Mouse (Mus musculus) small intestine, adult 10 weeks (tissue): Measurements from ENCODE around the gene Cdc27. TPM values are rescaled to one million over a fixed set of nuclear protein-coding genes. Genes with fewer than 3 reads are reported as not detected.

Source experiments
- polyA plus RNA-seq: library from polyadenylated mRNA; stranded (reverse); fragments of 350-450 nt; fragmentation: Illumina TruSeq; extraction: RNeasy Lipid Tissue Mini Kit (QIAGEN cat#74804); gene quantifications from one replicate; pipeline ENCODE4 v1.2.3, GENCODE M21; 2014; ENCODE audit warnings: low replicate concordance

Gene Cdc27
- polyA plus RNA-seq, result 51.6 TPM

GRCm38 (mm10) chr11:104550406-104550974, at the start of gene Cdc27, which contains the start of gene Myl4:
Cdc27 (minus strand) TSS chr11:104550620.
Myl4 (plus strand) TSS chr11:104550663.

DNA sequence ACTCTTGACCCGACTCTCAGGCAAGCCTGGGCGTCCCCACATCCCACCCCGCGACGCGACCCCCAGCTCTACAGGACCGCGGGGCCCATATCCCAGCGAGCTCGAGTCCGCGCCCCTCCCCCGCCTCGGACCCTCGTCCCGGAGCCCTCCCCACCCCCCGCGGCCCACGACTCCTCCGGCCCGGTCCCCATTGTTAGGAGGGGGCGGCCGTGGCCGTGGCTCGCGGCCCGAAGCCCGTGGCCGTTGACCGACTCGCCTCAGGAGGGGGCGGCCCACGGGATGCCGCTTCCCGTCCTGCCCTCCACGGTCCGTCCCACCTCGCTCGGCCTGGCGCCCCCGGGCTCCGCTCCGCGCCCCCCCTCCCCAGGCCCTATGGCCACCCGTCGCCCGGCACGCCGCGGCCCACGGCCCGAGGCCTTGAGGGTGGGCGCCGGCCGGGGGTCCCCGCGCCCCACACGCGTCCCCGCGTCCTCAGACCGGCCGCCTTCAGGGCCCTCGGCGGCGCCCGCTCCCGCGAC, 81.6 kb downstream of the Cdc27 start, which contains the start of gene Kansl1:
TSS of gene Kansl1 (minus strand) at position 111 of the 518 bp plus-strand sequence.

Other genes with a start within 250 kb of the Cdc27 start
- gene Kansl1, start 81.8 kb downstream of the Cdc27 start, polyA plus RNA-seq, result 15.9 TPM
- not detected for gene Myl4, start within 50 bp of the Cdc27 start, polyA plus RNA-seq
- gene Itgb3, start 57.4 kb upstream of the Cdc27 start, polyA plus RNA-seq, result 3.6 TPM
- not detected for gene Gm11639, start 135.1 kb upstream of the Cdc27 start, polyA plus RNA-seq